Mouse (Mus musculus): ENCODE data around the gene Celf5.

Gene Celf5

DNA sequence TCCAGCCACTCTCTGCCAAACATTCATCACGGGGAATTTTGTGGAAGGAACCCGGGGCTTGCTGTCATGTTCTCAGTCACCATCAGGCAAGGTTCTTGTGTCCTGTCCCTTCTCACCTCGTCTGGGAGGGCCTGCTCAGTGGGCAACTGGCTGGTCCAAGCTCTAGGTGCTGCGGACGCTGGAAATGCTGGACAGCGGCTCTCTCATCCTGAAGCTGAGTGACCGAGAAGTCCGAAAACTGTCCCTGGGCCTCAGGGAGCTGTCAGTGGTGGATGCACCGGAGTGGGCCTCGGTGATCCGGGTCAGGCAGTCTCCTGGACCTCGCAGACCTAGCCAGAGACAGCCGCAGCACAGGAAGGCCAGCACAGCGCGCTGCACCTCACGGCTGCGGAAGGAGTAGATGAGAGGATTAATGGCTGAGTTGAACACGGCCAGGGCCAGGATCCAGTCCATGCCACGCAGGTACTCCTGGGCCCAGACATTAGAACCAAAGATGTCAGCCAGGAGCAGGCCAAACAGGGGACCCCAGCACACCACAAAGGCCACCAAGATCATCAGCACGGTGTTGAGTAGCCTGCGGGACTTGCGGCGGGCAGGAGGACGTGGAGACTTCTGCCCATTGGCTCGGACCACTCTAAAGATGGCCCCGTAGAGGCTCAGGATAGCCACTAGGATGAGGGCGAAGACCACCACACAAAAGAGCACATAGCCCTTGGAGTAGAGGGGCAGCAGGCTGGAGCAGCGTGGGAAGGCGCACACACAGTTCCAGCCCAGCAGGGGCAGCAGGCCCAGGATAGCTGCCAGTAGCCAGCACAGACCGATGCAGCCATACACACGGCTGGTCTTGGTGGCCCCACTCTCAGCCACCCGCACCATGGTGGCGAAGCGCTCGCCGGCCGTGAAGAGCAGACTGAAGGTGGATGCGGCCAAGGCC, 16.1 kb upstream of the Celf5 start:
- no peak for DNase-seq (ENCODE audit: extremely low spot score, low spot score)

DNA sequence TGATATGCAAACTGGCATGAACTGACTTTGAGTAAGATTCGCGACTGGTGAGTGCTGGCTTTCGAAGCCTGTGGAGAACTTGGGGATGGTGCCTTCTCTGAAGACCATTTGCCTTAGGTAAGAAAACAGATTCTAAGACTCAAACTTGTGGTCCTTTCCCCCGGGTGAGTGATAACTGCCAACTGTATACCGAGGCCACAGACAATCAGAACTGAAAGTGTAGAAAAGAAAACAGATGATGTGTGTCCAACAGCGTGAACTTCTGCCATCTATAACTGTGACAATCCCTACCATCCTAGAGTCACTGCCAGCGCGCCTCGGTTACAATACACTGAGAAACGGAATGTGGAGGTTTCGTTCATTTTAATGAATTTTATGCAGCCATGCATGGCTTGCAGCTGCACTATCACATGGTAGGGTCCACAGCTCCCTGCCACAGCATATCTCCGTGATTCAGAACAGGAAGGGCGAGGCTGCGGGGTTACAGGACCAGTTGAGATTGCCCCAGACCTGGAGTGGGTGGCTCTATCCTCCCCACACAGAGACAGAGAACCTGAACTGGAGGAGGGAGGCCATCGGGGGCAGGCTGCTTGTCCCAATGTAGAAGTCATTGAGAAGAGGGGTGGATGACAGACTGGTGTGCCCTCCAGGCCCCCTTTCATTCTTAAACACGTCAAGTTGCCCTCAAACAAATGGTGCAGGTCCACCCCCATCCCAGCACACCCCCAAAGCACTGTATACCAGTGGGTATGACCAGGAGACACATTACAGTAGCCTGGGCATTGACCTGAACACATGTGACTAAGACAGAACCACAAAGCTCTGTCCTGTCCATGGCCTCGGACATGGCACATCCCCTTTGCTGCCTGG, 15.1 kb upstream of the Celf5 start:
- DNase-seq (ENCODE audit: extremely low spot score, low spot score), result no peak

DNA sequence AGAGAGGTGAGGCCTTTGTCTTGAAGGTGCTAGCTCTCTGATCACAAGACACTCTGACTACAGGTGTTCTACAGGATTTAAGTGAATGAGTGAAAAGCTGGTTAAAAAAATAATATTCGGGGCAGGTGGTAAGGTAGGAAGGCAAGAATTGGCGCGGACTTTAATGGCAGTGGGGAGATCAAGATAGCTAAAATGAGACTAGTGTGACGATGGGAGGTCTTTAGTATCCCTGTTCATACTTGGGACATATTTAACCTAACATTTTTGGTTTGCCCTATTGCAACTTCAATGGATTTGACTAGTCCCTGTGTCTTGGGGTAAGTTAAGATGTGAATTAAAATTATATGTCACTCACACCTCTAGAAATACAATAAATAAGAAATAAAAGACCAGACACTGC, 14.5 kb upstream of the Celf5 start:
- DNase-seq (ENCODE audit: extremely low spot score, low spot score), result no peak

DNA sequence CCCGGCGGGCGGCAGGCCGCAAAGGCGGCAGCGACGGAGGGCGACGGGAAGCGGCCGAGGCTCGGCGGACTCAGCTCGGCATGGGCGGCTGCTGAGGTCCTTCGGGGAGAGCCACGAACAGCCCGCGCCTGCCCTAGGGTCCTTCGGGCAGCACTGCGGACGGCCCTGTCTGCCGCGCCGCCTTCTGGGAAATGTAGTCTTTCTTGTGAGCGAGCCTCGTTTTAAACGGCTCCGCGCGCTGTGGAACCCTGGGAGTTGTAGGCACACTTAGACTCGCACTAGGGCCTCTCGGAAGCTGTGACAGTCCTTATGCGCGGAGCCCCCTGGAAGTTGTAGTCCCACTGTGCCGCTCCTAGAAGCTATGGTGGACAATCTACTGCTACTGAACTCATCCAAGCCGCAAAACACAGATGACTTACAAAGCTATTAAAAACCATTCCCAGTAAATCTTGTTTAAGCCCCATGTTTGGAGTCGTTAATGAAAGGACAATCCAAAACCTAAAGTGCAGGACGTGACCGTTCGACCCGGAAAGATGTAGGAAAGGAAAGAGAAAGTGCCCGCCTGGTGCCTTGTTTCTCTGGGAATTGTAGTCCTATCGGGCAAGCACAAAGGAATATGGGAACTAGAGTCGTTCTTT, 13.9 kb upstream of the Celf5 start, which contains the start of gene Ncln:
Gene Ncln, minus strand, starts transcription at position 129 of the 638 bp plus-strand sequence.
- DNase-seq (ENCODE audit: extremely low spot score, low spot score), result peak; percentile 96

DNA sequence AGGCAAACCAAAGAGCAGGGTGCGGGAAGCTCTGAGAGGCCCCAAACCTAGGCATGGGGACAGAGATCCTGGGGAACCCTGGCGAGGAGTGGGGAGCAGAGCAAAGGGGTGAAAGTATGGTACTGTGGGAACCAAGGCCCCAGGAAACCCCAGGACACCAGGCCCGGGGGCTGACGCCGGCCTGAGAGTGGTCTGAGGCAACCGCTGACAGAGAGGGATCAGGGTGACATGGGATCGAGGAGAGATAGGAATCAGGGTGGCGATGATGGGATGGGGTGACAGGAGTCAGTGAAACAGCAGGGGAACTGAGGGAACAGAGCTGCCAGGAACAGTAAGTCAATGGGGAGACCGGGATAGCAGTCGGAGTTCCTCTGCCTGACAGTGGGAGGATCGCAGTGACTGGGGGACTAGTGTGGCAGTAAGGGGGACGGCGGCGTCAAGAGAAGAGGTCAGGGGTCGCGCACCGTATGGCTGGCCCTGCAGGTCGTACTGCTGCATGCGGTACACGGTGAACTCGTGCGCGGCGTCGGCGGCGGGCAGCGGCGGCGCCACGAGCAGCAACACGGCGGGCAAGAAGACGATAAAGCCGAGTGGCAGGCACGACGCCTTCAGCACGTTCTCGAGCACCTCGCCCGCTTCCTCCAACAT, 13.2 kb upstream of the Celf5 start:
- DNase-seq (ENCODE audit: extremely low spot score, low spot score), result no peak

DNA sequence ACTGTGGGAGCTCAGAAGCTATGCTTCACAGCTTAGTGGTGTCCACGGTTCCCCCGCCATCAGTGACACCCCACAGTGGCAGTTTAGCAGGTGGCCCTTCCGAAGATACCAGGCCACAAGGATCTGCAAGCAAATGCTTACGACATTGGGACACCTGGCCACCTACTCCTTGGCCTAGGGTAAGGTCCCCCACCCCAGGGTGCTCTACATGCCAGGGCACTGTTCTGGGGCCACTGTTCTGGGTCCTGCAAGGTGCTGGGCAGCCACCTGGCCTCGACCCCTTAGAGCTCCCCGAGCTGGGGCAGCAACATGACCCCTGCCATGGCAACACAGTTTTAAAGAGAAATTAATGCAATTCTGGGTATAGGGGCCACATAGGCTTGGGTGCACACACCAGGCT, 12.6 kb upstream of the Celf5 start:
- DNase-seq (ENCODE audit: extremely low spot score, low spot score), result no peak

DNA sequence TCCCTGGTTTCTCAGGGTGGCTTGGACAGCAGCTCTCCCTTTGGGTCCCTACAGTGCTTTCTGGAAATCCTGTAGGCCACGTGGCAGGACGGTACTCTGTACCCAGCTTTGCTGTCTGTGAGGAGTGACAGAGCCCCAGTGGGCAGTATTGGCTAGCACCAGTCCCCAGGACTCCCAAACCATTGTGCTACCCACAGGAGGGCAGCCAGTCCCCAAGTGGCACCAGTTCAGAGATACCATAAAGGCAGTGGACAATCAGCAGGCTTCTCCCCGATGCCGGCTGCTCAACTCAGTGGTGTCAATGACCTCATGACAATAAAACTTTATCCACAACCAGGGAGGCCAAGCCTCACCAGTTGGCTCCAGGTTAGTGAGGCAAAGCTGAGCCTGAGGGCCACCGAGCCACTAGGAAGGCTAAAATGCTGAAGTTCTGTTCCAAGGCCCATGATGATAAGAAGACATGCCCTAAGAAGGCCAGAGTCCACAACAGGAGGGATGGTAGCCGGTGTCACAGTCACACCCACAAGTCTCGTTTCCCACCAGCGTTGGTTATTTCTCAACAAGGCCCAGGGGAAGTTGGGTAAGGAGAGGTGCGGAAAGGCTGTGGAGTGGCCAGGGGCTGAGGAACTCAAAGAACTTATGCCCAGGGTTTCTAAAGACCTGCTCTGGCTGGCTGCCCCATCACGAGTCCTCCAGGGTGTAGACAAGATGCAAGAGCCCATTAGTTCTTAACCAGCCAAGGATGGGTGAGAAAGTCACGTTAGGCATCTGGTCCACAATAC, 11.9 kb upstream of the Celf5 start:
- no peak for DNase-seq (ENCODE audit: extremely low spot score, low spot score)

DNA sequence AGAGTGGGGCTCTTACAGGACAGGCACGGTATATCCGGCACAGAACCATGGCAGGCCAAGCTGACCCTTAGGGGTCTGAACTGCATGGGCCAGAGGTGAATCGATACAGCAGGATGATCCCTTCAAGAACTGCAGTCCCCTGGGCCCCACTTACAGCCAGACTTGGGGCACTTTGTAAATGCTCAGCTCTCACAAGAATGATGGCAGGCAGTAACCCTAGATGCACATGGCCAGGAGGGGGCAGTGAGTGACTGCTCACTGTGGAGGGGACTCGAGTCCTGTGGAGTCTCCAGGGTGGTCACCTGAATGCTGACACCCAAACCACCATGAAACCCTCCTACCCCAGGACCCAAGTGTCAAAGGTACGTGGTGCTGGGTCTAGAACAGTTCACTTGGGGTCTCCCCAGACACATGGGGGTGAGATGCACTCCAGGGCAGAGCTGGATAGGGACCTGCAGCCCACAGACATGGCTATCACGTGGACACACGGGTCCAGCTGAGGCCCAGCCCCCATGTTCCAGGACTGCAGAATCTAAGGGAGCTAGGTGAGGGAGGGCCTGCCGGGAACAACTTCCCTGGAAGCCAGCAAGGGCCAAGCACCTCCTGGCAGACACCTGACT, 11.2 kb upstream of the Celf5 start:
- no peak for DNase-seq (ENCODE audit: extremely low spot score, low spot score)

DNA sequence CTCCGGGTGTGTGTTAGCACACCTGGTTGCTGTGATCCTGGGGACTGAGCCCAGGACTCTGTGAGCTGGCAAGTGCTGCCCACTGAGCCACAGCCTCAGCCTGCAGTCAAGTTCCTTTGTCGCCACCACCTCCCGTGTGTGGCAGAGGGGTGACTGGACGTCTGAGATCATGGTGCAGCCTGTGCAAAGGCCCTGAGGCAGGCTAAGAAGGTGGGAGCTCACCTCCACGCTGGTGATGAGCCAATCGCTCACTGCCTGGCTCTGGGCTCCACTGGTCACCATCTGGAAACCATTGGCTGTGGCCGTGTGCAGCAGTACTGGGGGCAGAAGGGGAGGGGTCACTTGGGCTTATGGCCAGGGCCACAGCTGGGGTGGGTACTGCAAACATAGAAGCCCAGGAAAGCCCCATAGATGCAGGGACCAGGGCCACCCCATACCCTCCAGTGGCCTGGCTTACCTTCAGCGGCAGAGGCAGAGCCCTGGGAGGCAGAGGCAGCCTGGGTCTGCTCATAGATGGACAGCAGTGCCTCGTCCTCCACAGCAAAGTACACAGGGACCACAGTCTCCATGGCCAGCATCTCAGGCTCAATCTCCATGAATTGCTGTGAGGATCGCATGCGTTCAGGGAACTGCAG, 10.2 kb upstream of the Celf5 start:
- DNase-seq (ENCODE audit: extremely low spot score, low spot score), result no peak

DNA sequence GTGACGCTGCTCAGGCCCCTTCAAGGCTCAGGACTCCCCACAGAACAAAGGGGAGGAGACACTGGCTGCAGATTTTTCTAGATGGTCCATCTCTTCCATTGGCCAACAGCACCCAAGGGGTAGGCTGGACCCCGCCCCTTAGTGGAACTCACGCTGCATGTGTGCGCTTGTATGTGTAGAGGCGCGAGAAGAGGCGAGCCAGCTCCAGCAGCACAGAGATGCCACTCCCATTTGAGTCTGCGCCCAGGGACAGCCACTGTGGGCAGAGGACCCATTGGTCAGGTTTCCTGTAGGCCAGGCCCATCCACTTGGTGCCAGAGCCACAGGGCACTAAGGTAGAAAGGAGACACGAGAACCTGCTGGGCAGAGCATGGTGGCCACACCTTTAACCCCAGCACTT, 8.5 kb upstream of the Celf5 start:
- no peak for DNase-seq (ENCODE audit: extremely low spot score, low spot score)

DNA sequence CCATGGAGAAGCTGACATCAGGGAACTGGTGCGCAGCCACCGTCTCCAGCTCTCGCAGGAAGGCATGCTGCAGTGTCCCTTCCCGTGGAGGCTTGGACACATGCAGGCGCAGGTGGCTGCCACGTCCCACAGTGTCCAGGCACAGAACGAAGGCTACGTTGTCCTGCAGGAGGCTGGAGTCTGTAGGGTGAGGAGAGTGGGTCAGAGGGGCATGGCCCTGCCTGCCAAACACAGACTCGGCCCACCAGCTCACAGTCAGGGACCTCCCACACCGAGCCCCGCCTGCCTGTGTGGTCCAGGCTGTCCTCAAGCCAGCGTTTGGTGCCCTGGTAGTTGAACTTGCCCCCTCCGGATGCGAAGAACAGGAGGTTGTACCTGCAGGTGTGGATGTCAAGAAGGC, 7.4 kb upstream of the Celf5 start:
- DNase-seq (ENCODE audit: extremely low spot score, low spot score), result no peak

DNA sequence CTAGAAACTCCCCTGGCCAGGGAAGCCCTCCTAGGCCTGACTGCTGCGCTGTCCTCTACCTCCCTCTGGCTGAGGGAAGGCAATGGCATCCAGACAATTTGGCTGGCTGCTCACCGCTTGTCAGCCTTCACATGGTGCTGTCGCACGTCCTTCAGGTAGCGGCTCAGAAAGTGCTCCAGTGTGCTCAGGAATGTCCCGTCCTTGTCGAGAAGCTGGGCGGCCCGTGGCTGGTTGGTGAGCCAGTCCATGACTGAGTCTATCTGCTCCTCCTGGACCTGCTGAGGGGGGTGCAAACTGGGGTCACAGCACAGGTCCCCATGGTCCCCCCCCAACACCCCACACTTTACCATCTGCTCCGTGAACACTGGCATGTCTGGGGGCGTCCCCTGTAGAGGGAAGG, 5.6 kb upstream of the Celf5 start:
- no peak for DNase-seq (ENCODE audit: extremely low spot score, low spot score)

DNA sequence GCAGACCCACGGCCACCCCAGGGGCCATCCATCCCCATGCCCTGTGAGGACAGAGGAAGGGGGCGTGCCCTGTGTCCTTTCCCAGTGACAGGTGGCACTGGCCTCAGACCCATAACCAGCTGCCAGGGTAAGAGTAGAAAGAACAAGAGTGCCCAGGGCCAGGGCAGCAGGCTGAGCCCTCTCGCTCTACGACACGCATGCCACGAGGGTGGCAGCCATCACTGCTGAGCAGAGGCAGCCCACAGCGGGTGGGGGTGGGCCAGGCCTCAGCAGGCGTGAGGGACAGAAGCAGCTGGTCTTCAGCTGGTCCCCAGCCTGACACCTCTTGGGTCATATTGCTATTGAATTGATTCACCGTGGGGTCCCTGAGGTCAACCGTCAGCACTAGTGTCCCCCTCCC, 4.0 kb upstream of the Celf5 start:
- DNase-seq (ENCODE audit: extremely low spot score, low spot score), result no peak

DNA sequence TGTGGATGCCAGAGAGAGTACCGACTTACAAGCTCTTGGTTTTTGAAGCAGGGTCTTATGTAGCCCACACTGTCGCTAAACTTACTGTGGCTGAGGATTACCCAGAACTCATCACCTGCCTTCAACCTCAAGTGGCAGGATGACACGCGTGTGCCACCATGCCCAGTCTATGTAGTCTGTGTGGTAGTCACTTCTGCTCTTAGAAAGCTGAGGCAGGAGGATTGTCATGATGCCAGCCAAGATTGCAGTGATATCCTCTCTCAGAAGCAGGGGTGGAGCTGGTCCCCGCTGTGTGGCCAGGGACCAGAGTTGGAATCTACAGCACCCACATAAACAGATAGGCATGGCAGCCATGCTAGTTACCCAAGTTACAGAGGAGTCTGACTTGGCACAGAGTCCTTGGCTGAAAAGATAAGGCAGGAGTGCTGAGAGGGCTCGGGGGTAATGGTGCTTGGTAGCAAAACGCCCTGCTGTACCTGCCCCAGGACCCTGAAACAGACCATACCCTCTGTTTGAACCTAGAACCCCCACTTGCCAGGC, 3.0 kb upstream of the Celf5 start:
- no peak for DNase-seq (ENCODE audit: extremely low spot score, low spot score)

DNA sequence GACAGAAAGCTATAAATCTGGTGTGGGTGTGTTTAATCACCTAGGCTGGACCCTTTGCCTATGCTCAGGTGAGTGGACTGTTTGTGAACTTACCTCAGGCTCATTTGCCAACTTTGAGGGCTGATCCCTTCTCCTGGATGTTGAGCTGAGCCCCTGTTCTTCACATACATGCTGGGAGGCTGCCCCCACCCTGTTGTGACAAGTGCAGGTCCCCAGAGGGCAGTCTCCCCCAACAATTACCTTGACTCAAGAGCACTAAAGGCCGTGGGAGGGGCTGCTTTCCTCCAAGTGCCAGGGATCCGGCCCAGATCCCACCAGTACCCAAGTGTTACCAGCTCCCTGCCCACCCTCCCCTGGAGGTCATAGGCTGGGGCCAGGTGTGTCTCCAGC, 2.5 kb upstream of the Celf5 start:
- no peak for DNase-seq (ENCODE audit: extremely low spot score, low spot score)

DNA sequence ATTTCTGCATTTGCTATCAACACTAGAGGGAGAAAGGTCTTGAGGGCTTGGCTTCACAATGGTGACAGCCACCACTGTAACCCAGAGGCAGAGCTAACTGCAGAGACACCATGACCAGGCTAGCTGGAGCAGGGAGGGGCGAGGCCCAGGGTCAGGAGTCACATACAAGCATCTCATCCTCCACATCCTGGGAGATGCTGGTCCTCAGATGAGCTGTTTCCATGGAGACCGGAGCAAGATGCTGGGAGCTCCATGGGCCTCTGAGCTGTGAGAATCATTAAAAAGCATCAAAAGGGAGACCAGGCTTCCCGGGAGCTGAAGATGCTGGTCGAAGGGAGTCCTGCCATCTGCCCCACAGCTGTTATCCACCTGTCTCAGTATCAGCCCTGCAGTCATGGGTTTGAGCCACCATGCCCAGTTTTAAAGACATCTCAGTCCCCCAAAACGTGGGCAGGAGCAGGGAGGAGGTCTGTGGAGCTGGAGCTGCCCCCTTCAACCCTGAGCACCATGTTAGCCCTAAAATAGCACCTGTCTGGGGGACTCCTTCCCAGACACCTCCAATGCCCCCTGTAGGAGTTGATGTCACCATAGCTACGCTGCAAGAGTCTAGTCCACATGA, 2.0 kb upstream of the Celf5 start:
- no peak for DNase-seq (ENCODE audit: extremely low spot score, low spot score)

DNA sequence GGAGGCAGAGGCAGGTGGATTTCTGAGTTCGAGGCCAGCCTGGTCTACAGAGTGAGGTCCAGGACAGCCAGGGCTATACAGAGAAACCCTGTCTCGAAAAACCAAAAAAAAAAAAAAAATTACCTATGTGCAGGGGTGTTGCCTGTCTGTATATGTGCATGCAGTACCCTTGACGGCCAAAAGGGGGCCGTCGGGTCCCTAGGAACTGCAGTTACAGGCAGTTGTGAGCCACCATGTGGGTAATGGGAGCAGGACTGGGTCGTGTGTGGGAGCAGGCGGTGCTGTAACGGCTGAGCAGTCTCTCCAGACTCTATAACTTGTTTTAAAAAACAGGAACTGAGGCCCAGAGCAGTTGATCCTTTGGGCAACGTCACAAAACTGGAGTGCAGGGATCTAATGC, 1.5 kb upstream of the Celf5 start:
- no peak for DNase-seq (ENCODE audit: extremely low spot score, low spot score)

DNA sequence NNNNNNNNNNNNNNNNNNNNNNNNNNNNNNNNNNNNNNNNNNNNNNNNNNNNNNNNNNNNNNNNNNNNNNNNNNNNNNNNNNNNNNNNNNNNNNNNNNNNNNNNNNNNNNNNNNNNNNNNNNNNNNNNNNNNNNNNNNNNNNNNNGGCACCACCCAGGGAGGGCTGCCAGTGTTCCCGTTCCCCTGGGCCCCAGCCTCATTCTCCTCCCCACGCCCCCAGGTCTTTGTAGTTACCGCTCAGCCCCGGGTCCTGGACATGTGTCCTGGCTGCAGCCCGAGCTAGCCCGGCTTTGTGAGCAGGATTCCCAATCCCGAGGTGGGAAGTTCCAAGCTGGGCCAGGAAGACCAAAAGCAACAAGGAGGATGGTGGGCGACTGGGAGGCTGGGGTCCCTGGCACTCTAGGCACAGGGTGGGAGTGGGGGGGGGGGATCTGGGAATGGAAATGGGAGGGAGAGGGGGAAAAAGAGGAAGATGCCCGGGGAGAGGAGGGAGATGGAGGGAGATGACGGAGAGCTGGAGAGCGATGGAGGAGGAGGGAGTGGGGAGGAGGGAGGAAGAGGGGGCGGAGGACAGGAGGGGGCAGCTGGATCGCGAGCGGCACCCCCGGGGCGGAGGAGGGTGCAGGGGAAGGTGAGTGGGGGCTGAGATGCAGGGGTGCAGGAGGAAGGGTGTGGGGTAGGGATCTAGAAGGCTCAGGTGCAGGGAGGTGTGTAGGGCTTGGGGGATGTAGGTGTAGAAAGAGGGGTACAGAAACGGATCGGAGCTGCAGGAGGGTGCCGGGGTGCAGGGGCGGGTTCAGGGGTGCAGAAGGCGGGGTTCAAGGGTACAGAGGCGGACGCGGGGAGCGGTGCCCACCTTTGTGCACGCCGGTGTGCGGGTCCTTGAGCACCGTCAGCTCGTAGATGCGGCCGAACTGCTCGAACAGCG, 640 bp downstream of the Celf5 start:
- no peak for DNase-seq (ENCODE audit: extremely low spot score, low spot score)

Data from neural tube, embryonic 10.5 days (tissue).